20 mouse cellular contexts compared by ENCODE assay signal in genomic region chr7:101437876-101438275, GRCm38 (mm10). TPM values are rescaled to one million over a fixed set of nuclear protein-coding genes. Genes with fewer than 3 reads are reported as not detected.
DNase-seq lines count a peak whose midpoint lies in the region; ATAC-seq and TF ChIP-seq lines count a peak whose summit lies in the region.
"Had no signal": no experiment of that assay in that cellular context is flagged by ENCODE, and none has a peak within 500 bp of the region (broad histone marks: within the 10 kb centered on the region; RNA-seq: fewer than 3 reads in every experiment).

No protein-coding gene starts in this region.

- no peak overlapping the region for H3K4me2 ChIP-seq in kidney, embryonic 15.5 days
- H3K4me2 ChIP-seq in limb, embryonic 14.5 days (replicated peaks; ENCODE audit: low read depth, low read length, severe bottlenecking), result no peak overlapping the region
- H3K4me2 ChIP-seq: heart, embryonic 13.5 days; hindbrain, embryonic 12.5 days; midbrain, embryonic 15.5 days had no signal

- no peak overlapping the region for H3K27ac ChIP-seq in kidney, embryonic 15.5 days
- no peak overlapping the region for H3K27ac ChIP-seq in ES-E14 (ENCODE audit: insufficient read depth, low read depth, low read length, poor library complexity, severe bottlenecking)
- no peak overlapping the region for H3K27ac ChIP-seq in limb, embryonic 14.5 days (replicated peaks; ENCODE audit: low read depth, low read length)
- H3K27ac ChIP-seq in left cerebral cortex, adult 2 months, result no peak overlapping the region
- H3K27ac ChIP-seq: heart, embryonic 13.5 days; hindbrain, embryonic 12.5 days; liver, embryonic 14.5 days; macrophage; midbrain, embryonic 15.5 days had no signal

- no peak for ATAC-seq in kidney, embryonic 15.5 days (replicated peaks; ENCODE audit: low FRiP score)
- ATAC-seq in common myeloid progenitor, adult 5-6 weeks (replicated peaks; ENCODE audit: low read depth, poor library complexity, severe bottlenecking), result peak; percentile 66; the same call in 1 of the 2 replicates
- no peak for ATAC-seq in limb, embryonic 14.5 days (ENCODE audit: low FRiP score, low read depth)
- ATAC-seq: forebrain, embryonic 16.5 days; midbrain, embryonic 15.5 days had no signal

- in situ Hi-C loops in ES-E14 (cut with MboI; ENCODE audit: low sequenced_read_pairs in 2 of 2, unreplicated experiment in 2 of 2), result no loop called here

- TF ChIP-seq CTCF in left cerebral cortex, adult 2 months (IDR thresholded peaks at IDR 0.05), result no peak

- no peak overlapping the region for H3K9ac ChIP-seq in kidney, embryonic 15.5 days
- H3K9ac ChIP-seq in ES-E14 (ENCODE audit: insufficient read depth, low read depth, low read length, poor library complexity, severe bottlenecking), result no peak overlapping the region
- H3K9ac ChIP-seq in limb, embryonic 14.5 days (ENCODE audit: low read depth, low read length, severe bottlenecking), result no peak overlapping the region
- H3K9ac ChIP-seq: heart, embryonic 13.5 days; hindbrain, embryonic 12.5 days; liver, embryonic 14.5 days; midbrain, embryonic 15.5 days had no signal

- TF ChIP-seq POLR2A in limb, embryonic 14.5 days (IDR thresholded peaks at IDR 0.05; ENCODE audit: borderline replicate concordance, extremely low read depth, insufficient read depth, insufficient read length), result no peak

- H3K4me1 ChIP-seq in kidney, embryonic 15.5 days, result no peaks in the 10 kb centered on the region
- no peaks in the 10 kb centered on the region; a peak in 1 of 4 replicates for H3K4me1 ChIP-seq in ES-E14 (ENCODE audit: control insufficient read depth in 2 of 2, insufficient read depth in 2 of 2, low read length in 2 of 2, poor library complexity in 1 of 2)
- no peaks in the 10 kb centered on the region for H3K4me1 ChIP-seq in limb, embryonic 14.5 days (ENCODE audit: control insufficient read depth, insufficient read depth, low read length)
- H3K4me1 ChIP-seq: heart, embryonic 13.5 days had no signal

- peak; percentile 70 to 71 for DNase-seq in kidney, postnatal 4 days
- DNase-seq in ES-E14 (ENCODE audit: low read depth, low spot score), result peak; percentile 36
- peak; percentile 87 for DNase-seq in limb, embryonic 14.5 days (ENCODE audit: low spot score)
- no peak for DNase-seq in urinary bladder, postnatal 4 days (ENCODE audit: low spot score in 2 of 2)
- DNase-seq in cerebellum, adult 11 months, result no peak
- no peak for DNase-seq in left cerebral cortex, adult 2 months (ENCODE audit: extremely low spot score in 1 of 2, low spot score in 2 of 2)
- DNase-seq: cerebellum, postnatal 25 days; gastrocnemius, postnatal 10 days; kidney, adult 2 months had no signal

- no peaks in the 10 kb centered on the region for H3K9me3 ChIP-seq in kidney, embryonic 15.5 days (replicated peaks)
- no peaks in the 10 kb centered on the region for H3K9me3 ChIP-seq in ES-E14 (ENCODE audit: control insufficient read depth, insufficient read depth, low read depth, low read length)
- H3K9me3 ChIP-seq in limb, embryonic 14.5 days (ENCODE audit: control insufficient read depth, low read length), result no peaks in the 10 kb centered on the region
- H3K9me3 ChIP-seq: heart, embryonic 13.5 days; hindbrain, embryonic 12.5 days; midbrain, embryonic 15.5 days had no signal

- H3K4me3 ChIP-seq in kidney, embryonic 15.5 days (replicated peaks), result no peak overlapping the region
- H3K4me3 ChIP-seq in ES-E14 (ENCODE audit: insufficient read depth in 1 of 2, low read depth in 1 of 2, low read length in 2 of 2, poor library complexity in 1 of 2, severe bottlenecking in 1 of 2), result no peak overlapping the region
- H3K4me3 ChIP-seq in limb, embryonic 14.5 days (replicated peaks; ENCODE audit: low read length), result no peak overlapping the region
- H3K4me3 ChIP-seq in left cerebral cortex, adult 2 months, result no peak overlapping the region
- H3K4me3 ChIP-seq: heart, embryonic 13.5 days; hindbrain, embryonic 12.5 days; midbrain, embryonic 15.5 days had no signal

- WGBS in kidney, embryonic 15.5 days, result 3% methylated on average over 1 of the region's 1 CpGs
- 13% methylated on average over 1 of the region's 1 CpGs for WGBS in limb, embryonic 14.5 days

- intact Hi-C loops in left cerebral cortex, adult 2 months (cut with DNase I), result no loop called here

- no peaks in the 10 kb centered on the region for H3K36me3 ChIP-seq in kidney, embryonic 15.5 days
- no peaks in the 10 kb centered on the region for H3K36me3 ChIP-seq in ES-E14 (ENCODE audit: control insufficient read depth, insufficient read depth, low read length, poor library complexity, severe bottlenecking)
- no peaks in the 10 kb centered on the region for H3K36me3 ChIP-seq in limb, embryonic 14.5 days (ENCODE audit: control insufficient read depth, insufficient read depth, low read length)
- H3K36me3 ChIP-seq: heart, embryonic 13.5 days; hindbrain, embryonic 12.5 days; midbrain, embryonic 15.5 days had no signal

- H3K27me3 ChIP-seq in kidney, embryonic 15.5 days, result no peaks in the 10 kb centered on the region
- H3K27me3 ChIP-seq in limb, embryonic 14.5 days (ENCODE audit: control insufficient read depth, insufficient read depth, low read length), result no peaks in the 10 kb centered on the region
- H3K27me3 ChIP-seq: hindbrain, embryonic 12.5 days; midbrain, embryonic 15.5 days had no signal

TF ChIP-seq in ES-E14, 5 proteins besides CTCF, POLR2A, EP300 and RAD21:
- TF ChIP-seq HCFC1 (IDR thresholded peaks at IDR 0.05; ENCODE audit: borderline replicate concordance, insufficient read depth, low read length) (no peak), ZC3H11A (IDR thresholded peaks at IDR 0.05; ENCODE audit: borderline replicate concordance, low read depth, low read length) (no peak), ZNF384 (IDR thresholded peaks at IDR 0.05; ENCODE audit: low read depth, low read length) (peak; percentile 92), CHD2 (IDR thresholded peaks at IDR 0.05; ENCODE audit: low read depth, low read length) (no peak), MAFK (IDR thresholded peaks at IDR 0.05; ENCODE audit: insufficient read depth, low read depth, low read length) (no peak)

RNA-seq across cellular contexts. Expression of gene Pde2a, which starts 16.4 kb away (rescaled TPM):
- 37.3 and 39.5 TPM in 2 replicates for polyA plus RNA-seq in kidney, embryonic 15.5 days (2015; fragmentation: Nextera tagmentation; extraction: Ambion mirVana)
- 6.2 and 12.4 TPM in 2 replicates for total RNA-seq in ES-E14 (2012; rRNA removed)
- 1.7 and 7.0 TPM in 2 replicates for total RNA-seq in common myeloid progenitor, adult 5-6 weeks (2017)
- 11.8 and 12.7 TPM in 2 replicates for polyA plus RNA-seq in limb, embryonic 14.5 days (2012; rRNA removed)
- polyA plus RNA-seq in limb, embryonic 14.5 days (2014; fragmentation: Nextera tagmentation; extraction: Ambion mirVana), result 4.9 and 10.5 TPM in 2 replicates
- total RNA-seq in left cerebral cortex, adult 2 months (2021), result 100 to 1,000 TPM; 372 to 375 TPM

RNA-seq across cellular contexts. Expression of gene Gm45837, which starts 27.2 kb away (rescaled TPM):
- 0.14 and 0.21 TPM in 2 replicates for polyA plus RNA-seq in kidney, embryonic 15.5 days (2015; fragmentation: Nextera tagmentation; extraction: Ambion mirVana)
- total RNA-seq in ES-E14 (2012; rRNA removed), result not detected in 2 replicates
- 6.5 TPM in 1 of 2 replicates, not detected in the other for total RNA-seq in common myeloid progenitor, adult 5-6 weeks (2017)
- polyA plus RNA-seq in limb, embryonic 14.5 days (2012; rRNA removed), result 0.41 and 0.93 TPM in 2 replicates
- 7.5 and 8.8 TPM in 2 replicates for polyA plus RNA-seq in limb, embryonic 14.5 days (2014; fragmentation: Nextera tagmentation; extraction: Ambion mirVana)
- total RNA-seq in left cerebral cortex, adult 2 months (2021), result 1 to 10 TPM; 1.6 to 3.4 TPM
- total RNA-seq: left cerebral cortex, postnatal 25 days had no signal
- polyA plus RNA-seq: forebrain, embryonic 16.5 days; heart, embryonic 13.5 days; hindbrain, embryonic 12.5 days; kidney, adult 2 months; liver, embryonic 14.5 days; macrophage; midbrain, embryonic 15.5 days; neural tube, embryonic 11.5 days; spleen, adult 2 months had no signal

Comparison
In these comparisons a context has a peak if more than half of its experiments do, and no peak if none do; other contexts are left out.
1. DNase-seq: peak in kidney, postnatal 4 days (2 of 2), ES-E14 (single experiment) and limb, embryonic 14.5 days (single experiment); none in urinary bladder, postnatal 4 days (0 of 2), cerebellum, adult 11 months (single experiment) and left cerebral cortex, adult 2 months (0 of 2).
2. RNA of gene Pde2a, which starts 16.4 kb away (total RNA-seq): 372 to 375 TPM in left cerebral cortex, adult 2 months; 6.2 to 12.4 TPM in ES-E14 and 1.7 to 7.0 TPM in common myeloid progenitor, adult 5-6 weeks; every median in the first group is over 10 times any median in the second.